Mouse (Mus musculus): Measurements from ENCODE around the gene Rere.

GRCm38 (mm10) chr4:150283335-150283638, 1.8 kb downstream of the Rere start:
- TF ChIP-seq CTCF (IDR thresholded peaks at IDR 0.05) (no peak), EP300 (IDR thresholded peaks at IDR 0.05) (no peak)

Measured in lung, postnatal 0 days (tissue).